ENCODE assay signal across 10 mouse cellular contexts in the genomic region with DNA sequence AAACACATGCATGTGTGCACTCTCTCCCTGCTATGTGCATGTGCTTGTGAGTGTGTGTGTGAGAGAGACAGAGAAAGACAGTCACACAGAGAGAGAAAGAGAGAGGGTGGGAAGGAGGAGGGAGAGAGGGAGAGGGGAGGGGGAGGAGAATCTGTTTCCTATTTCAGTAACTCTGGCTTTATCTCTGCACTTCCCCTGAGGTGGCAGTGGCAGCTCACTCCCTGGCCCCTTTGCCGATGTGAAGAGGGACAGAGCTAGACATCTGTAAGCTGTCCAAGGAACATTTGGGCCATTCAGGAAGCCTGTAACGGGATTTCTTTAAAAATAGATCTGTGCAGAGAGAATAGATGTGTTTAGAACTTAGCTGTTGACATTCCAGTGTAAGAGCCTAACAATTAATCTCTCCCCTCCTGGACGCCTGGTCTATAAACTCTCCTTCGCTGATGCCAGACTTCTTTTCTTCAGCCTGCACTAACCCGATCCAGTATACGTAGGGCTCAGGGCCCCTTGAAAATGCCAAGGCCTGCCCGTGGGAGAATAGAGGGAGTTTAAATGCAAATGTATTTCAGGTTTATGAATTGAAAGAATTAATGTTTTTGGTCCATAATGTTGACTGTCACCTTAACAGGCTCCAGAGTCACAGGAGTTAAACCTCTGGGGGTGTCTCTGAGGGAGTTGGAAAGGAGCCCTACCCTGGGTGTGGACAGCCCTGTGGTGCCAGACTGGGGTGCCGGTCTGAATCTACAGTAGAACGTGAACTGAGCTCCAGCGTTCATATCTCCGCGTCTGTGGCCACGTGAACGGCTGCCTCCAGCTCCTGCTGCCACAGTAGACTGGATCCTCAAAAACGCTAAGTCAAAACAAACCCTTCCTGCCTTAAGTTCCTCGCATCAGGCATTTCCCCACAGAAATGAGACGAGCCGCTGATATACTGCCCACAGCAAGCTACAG.
A peak's percentile ranks its signal among the peaks of the same experiment; 100 is the strongest.
DNase-seq lines count a peak whose midpoint lies in the region; ATAC-seq and TF ChIP-seq lines count a peak whose summit lies in the region.
"Had no signal": no experiment of that assay in that cellular context is flagged by ENCODE, and none has a peak within 500 bp of the region (broad histone marks: within the 10 kb centered on the region; RNA-seq: fewer than 3 reads in every experiment).

No protein-coding gene starts in this region.

- no peaks in the 10 kb centered on the region for H3K9me3 ChIP-seq in hindbrain, embryonic 11.5 days (ENCODE audit: control insufficient read depth, low read length)
- H3K9me3 ChIP-seq in hindbrain, embryonic 13.5 days = no peaks in the 10 kb centered on the region
- H3K9me3 ChIP-seq in neural tube, embryonic 13.5 days = 0 out of 2 replicates have a peak, but pooled peaks cover 3% of the 10 kb centered on the region
- no peaks in the 10 kb centered on the region for H3K9me3 ChIP-seq in heart, embryonic 15.5 days (replicated peaks)
- H3K9me3 ChIP-seq in stomach, postnatal 0 days (ENCODE audit: control insufficient read depth, low read length) = no peaks in the 10 kb centered on the region

- peak; percentile 38 for DNase-seq in hindbrain, embryonic 11.5 days (ENCODE audit: low spot score)
- DNase-seq in neural tube, embryonic 10.5 days (ENCODE audit: extremely low spot score, low spot score) = no peak
- peak; percentile 33 for DNase-seq in stomach, postnatal 0 days (ENCODE audit: low spot score)
- DNase-seq in urinary bladder, postnatal 25 days (ENCODE audit: low spot score) = no peak
- DNase-seq in cerebellum, adult 9-10 months = no peak
- DNase-seq: cerebellum, adult 2 months had no signal

- H3K27me3 ChIP-seq in hindbrain, embryonic 11.5 days (ENCODE audit: control insufficient read depth, insufficient read depth, low read length) = no peaks in the 10 kb centered on the region
- no peaks in the 10 kb centered on the region for H3K27me3 ChIP-seq in hindbrain, embryonic 13.5 days
- no peaks in the 10 kb centered on the region for H3K27me3 ChIP-seq in neural tube, embryonic 13.5 days
- H3K27me3 ChIP-seq in heart, embryonic 15.5 days = no peaks in the 10 kb centered on the region
- no peaks in the 10 kb centered on the region for H3K27me3 ChIP-seq in stomach, postnatal 0 days (ENCODE audit: control insufficient read depth, insufficient read depth, low read length)

- no peak overlapping the region for H3K4me3 ChIP-seq in hindbrain, embryonic 11.5 days (ENCODE audit: low read depth, low read length)
- H3K4me3 ChIP-seq in hindbrain, embryonic 13.5 days = no peak overlapping the region
- no peak overlapping the region for H3K4me3 ChIP-seq in neural tube, embryonic 13.5 days
- H3K4me3 ChIP-seq in heart, embryonic 15.5 days = peak overlapping the region; percentile 21
- no peak overlapping the region for H3K4me3 ChIP-seq in stomach, postnatal 0 days (ENCODE audit: low read depth, low read length)

- ATAC-seq in hindbrain, embryonic 11.5 days (ENCODE audit: low FRiP score) = no peak
- no peak; the same call in 1 of the 2 replicates for ATAC-seq in hindbrain, embryonic 13.5 days (ENCODE audit: low FRiP score)
- ATAC-seq in neural tube, embryonic 13.5 days (ENCODE audit: low read depth) = no peak
- ATAC-seq in heart, embryonic 15.5 days (replicated peaks; ENCODE audit: insufficient number of reproducible peaks, insufficient read depth, low FRiP score, low read depth) = peak; percentile 81
- peak; percentile 51; the same call in 1 of the 2 replicates for ATAC-seq in stomach, postnatal 0 days (ENCODE audit: low FRiP score, low TSS enrichment)
- ATAC-seq: activated CD4-positive, CD25-positive, alpha-beta regulatory T cell, adult 4 months had no signal

- no peak for TF ChIP-seq CTCF in stomach, postnatal 0 days (IDR thresholded peaks at IDR 0.05; ENCODE audit: low read depth)

- H3K27ac ChIP-seq in hindbrain, embryonic 11.5 days (ENCODE audit: low read depth, low read length) = no peak overlapping the region
- H3K27ac ChIP-seq in hindbrain, embryonic 13.5 days = no peak overlapping the region
- no peak overlapping the region for H3K27ac ChIP-seq in neural tube, embryonic 13.5 days (replicated peaks)
- H3K27ac ChIP-seq in heart, embryonic 15.5 days = peak overlapping the region; percentile 88
- 0 out of 2 replicates have a peak overlapping the region, but pooled peaks have one; percentile 18 for H3K27ac ChIP-seq in stomach, postnatal 0 days (replicated peaks)

- no peak overlapping the region for H3K4me2 ChIP-seq in hindbrain, embryonic 11.5 days (replicated peaks; ENCODE audit: low read depth, low read length)
- H3K4me2 ChIP-seq in hindbrain, embryonic 13.5 days = no peak overlapping the region
- no peak overlapping the region for H3K4me2 ChIP-seq in neural tube, embryonic 13.5 days
- H3K4me2 ChIP-seq in heart, embryonic 15.5 days = peak overlapping the region; percentile 54
- peak overlapping the region; percentile 38; the same call in 1 of the 2 replicates for H3K4me2 ChIP-seq in stomach, postnatal 0 days (replicated peaks; ENCODE audit: low read depth)

- no peaks in the 10 kb centered on the region for H3K36me3 ChIP-seq in hindbrain, embryonic 11.5 days (ENCODE audit: control insufficient read depth, insufficient read depth, low read length)
- no peaks in the 10 kb centered on the region for H3K36me3 ChIP-seq in hindbrain, embryonic 13.5 days
- no peaks in the 10 kb centered on the region for H3K36me3 ChIP-seq in neural tube, embryonic 13.5 days
- H3K36me3 ChIP-seq in heart, embryonic 15.5 days = no peaks in the 10 kb centered on the region
- no peaks in the 10 kb centered on the region for H3K36me3 ChIP-seq in stomach, postnatal 0 days (ENCODE audit: control insufficient read depth, insufficient read depth, low read length)

- H3K9ac ChIP-seq in hindbrain, embryonic 11.5 days (ENCODE audit: low read depth, low read length) = no peak overlapping the region
- H3K9ac ChIP-seq in hindbrain, embryonic 13.5 days = no peak overlapping the region
- H3K9ac ChIP-seq in neural tube, embryonic 13.5 days = 0 out of 2 replicates have a peak overlapping the region, but pooled peaks have one; percentile 13
- peak overlapping the region; percentile 18; the same call in 1 of the 2 replicates for H3K9ac ChIP-seq in heart, embryonic 15.5 days
- H3K9ac ChIP-seq in stomach, postnatal 0 days (ENCODE audit: low read length) = no peak overlapping the region

- WGBS in hindbrain, embryonic 11.5 days = 63% methylated on average over 18 of the region's 18 CpGs
- WGBS in hindbrain, embryonic 13.5 days = 59% methylated on average over 18 of the region's 18 CpGs
- 56% methylated on average over 18 of the region's 18 CpGs for WGBS in neural tube, embryonic 13.5 days
- WGBS in heart, embryonic 15.5 days = 9% methylated on average over 18 of the region's 18 CpGs
- 16% methylated on average over 18 of the region's 18 CpGs for WGBS in stomach, postnatal 0 days

- TF ChIP-seq EP300 in stomach, postnatal 0 days (optimal IDR thresholded peaks at IDR 0.05) = no peak

- H3K4me1 ChIP-seq in hindbrain, embryonic 11.5 days (replicated peaks; ENCODE audit: control insufficient read depth, insufficient read depth, low read length) = no peaks in the 10 kb centered on the region
- H3K4me1 ChIP-seq in hindbrain, embryonic 13.5 days (replicated peaks) = peaks cover 15% of the 10 kb centered on the region
- H3K4me1 ChIP-seq in neural tube, embryonic 13.5 days (replicated peaks) = peaks cover 10% of the 10 kb centered on the region
- peaks cover 23% of the 10 kb centered on the region for H3K4me1 ChIP-seq in heart, embryonic 15.5 days (replicated peaks)
- H3K4me1 ChIP-seq in stomach, postnatal 0 days (replicated peaks; ENCODE audit: control insufficient read depth, insufficient read depth) = peaks cover 4% of the 10 kb centered on the region; the same call in 1 of the 2 replicates

Comparison
In these comparisons a context has a peak if more than half of its experiments do, and no peak if none do; other contexts are left out.
1. ATAC-seq: peak in heart, embryonic 15.5 days (single experiment) and stomach, postnatal 0 days (single experiment); none in hindbrain, embryonic 11.5 days (single experiment), hindbrain, embryonic 13.5 days (single experiment) and neural tube, embryonic 13.5 days (single experiment).
2. DNase-seq: peak in hindbrain, embryonic 11.5 days (single experiment) and stomach, postnatal 0 days (single experiment); none in neural tube, embryonic 10.5 days (single experiment), urinary bladder, postnatal 25 days (single experiment) and cerebellum, adult 9-10 months (single experiment).
3. H3K27ac ChIP-seq: peak in heart, embryonic 15.5 days (single experiment) and stomach, postnatal 0 days (single experiment); none in hindbrain, embryonic 11.5 days (single experiment), hindbrain, embryonic 13.5 days (single experiment) and neural tube, embryonic 13.5 days (single experiment).
4. H3K4me2 ChIP-seq: peak in heart, embryonic 15.5 days (single experiment) and stomach, postnatal 0 days (single experiment); none in hindbrain, embryonic 11.5 days (single experiment), hindbrain, embryonic 13.5 days (single experiment) and neural tube, embryonic 13.5 days (single experiment).
5. H3K9ac ChIP-seq: peak in neural tube, embryonic 13.5 days (single experiment) and heart, embryonic 15.5 days (single experiment); none in hindbrain, embryonic 11.5 days (single experiment), hindbrain, embryonic 13.5 days (single experiment) and stomach, postnatal 0 days (single experiment).